Mouse (Mus musculus): ENCODE measurements around the gene Pusl1.

Gene Pusl1

GRCm38 (mm10) chr4:155886330-155886729 lies 5.3 kb downstream of the Pusl1 start:
- no peak for DNase-seq

GRCm38 (mm10) chr4:155883587-155883986 lies 8.0 kb downstream of the Pusl1 start:
- no peak for DNase-seq

- no peak for DNase-seq
Measured at GRCm38 (mm10) chr4:155871404-155871803, 20.2 kb downstream of the Pusl1 start.

- peak; percentile 98 for DNase-seq
Measured at GRCm38 (mm10) chr4:155869317-155870033, 22.1 kb downstream of the Pusl1 start, which contains the start of the genes Cptp and Ints11. Gene Cptp (minus strand): TSS chr4:155869440. Gene Ints11 (plus strand): TSS chr4:155869546.

GRCm38 (mm10) chr4:155868614-155869298 lies 22.8 kb downstream of the Pusl1 start:
- DNase-seq: peak; percentile 38

- no peak for DNase-seq
Measured at GRCm38 (mm10) chr4:155863001-155863400, 28.6 kb downstream of the Pusl1 start, which contains the start of gene Tas1r3. Gene Tas1r3 (minus strand): TSS chr4:155863362.

GRCm38 (mm10) chr4:155861787-155862186 lies 29.8 kb downstream of the Pusl1 start:
- DNase-seq: no peak

GRCm38 (mm10) chr4:155859318-155859717 lies 32.3 kb downstream of the Pusl1 start:
- no peak for DNase-seq

GRCm38 (mm10) chr4:155856881-155857280 lies 34.7 kb downstream of the Pusl1 start:
- no peak for DNase-seq

GRCm38 (mm10) chr4:155856071-155856470 lies 35.5 kb downstream of the Pusl1 start:
- DNase-seq: no peak

- no peak for DNase-seq
Measured at GRCm38 (mm10) chr4:155854991-155855390, 36.6 kb downstream of the Pusl1 start.

- no peak for DNase-seq
Measured at GRCm38 (mm10) chr4:155853421-155853820, 38.2 kb downstream of the Pusl1 start.

GRCm38 (mm10) chr4:155851951-155852411 lies 39.6 kb downstream of the Pusl1 start:
- no peak for DNase-seq

- no peak for DNase-seq
Measured at GRCm38 (mm10) chr4:155851368-155851767, 40.2 kb downstream of the Pusl1 start.

- DNase-seq: no peak
Measured at GRCm38 (mm10) chr4:155849792-155850451, 41.7 kb downstream of the Pusl1 start.

- no peak for DNase-seq
Measured at GRCm38 (mm10) chr4:155849391-155849790, 42.2 kb downstream of the Pusl1 start.

GRCm38 (mm10) chr4:155848434-155849095 lies 43.0 kb downstream of the Pusl1 start:
- no peak for DNase-seq

GRCm38 (mm10) chr4:155847591-155848352 lies 43.8 kb downstream of the Pusl1 start:
- peak; percentile 47 for DNase-seq

GRCm38 (mm10) chr4:155846871-155847578 lies 44.6 kb downstream of the Pusl1 start, which contains the start of gene Dvl1:
Gene Dvl1 (plus strand): TSS chr4:155847402.
- peak; percentile 90 for DNase-seq

GRCm38 (mm10) chr4:155843231-155843630 lies 48.4 kb downstream of the Pusl1 start:
- no peak for DNase-seq

- DNase-seq: no peak
Measured at GRCm38 (mm10) chr4:155841651-155842270, 49.8 kb downstream of the Pusl1 start.

Data from lung, postnatal 36 days (tissue).